Mouse (Mus musculus) neural tube, embryonic 12.5 days (tissue): ENCODE data around the gene Slco3a1. TPM values are rescaled to one million over a fixed set of nuclear protein-coding genes. Genes with fewer than 3 reads are reported as not detected.

Source experiments
- ATAC-seq: fragments of 200-750 bp; cut with Nextera tagmentation; 2 replicates; pipeline ENCODE4 v1.8.0; 2017; ENCODE audit warnings: low read depth, mild to moderate bottlenecking, moderate TSS enrichment, moderate library complexity; ENCODE audit not compliant: low FRiP score
- H3K27ac ChIP-seq: fragments of 300-500 bp; sonication (generic); 2 replicates; pipeline ENCODE4 v1.5.1; 2016
- H3K27me3 ChIP-seq: fragments of 300-500 bp; sonication (generic); replicated peaks from 2 replicates; pipeline ENCODE4 v1.6.1; 2016; ENCODE audit warnings: mild to moderate bottlenecking
- H3K36me3 ChIP-seq: fragments of 300-500 bp; sonication (generic); 2 replicates; pipeline ENCODE4 v1.6.1; 2016; ENCODE audit warnings: mild to moderate bottlenecking
- H3K4me1 ChIP-seq: fragments of 300-500 bp; sonication (generic); 2 replicates; pipeline ENCODE4 v1.6.1; 2016
- H3K4me2 ChIP-seq: fragments of 300-500 bp; sonication (generic); replicated peaks from 2 replicates; pipeline ENCODE4 v1.6.1; 2016; ENCODE audit warnings: mild to moderate bottlenecking
- H3K4me3 ChIP-seq: fragments of 300-500 bp; sonication (generic); 2 replicates; pipeline ENCODE4 v1.5.1; 2016
- H3K9ac ChIP-seq: fragments of 300-500 bp; sonication (generic); 2 replicates; pipeline ENCODE4 v1.6.1; 2016; ENCODE audit warnings: mild to moderate bottlenecking
- H3K9me3 ChIP-seq: fragments of 300-500 bp; sonication (generic); 2 replicates; pipeline ENCODE4 v1.6.1; 2016; ENCODE audit warnings: mild to moderate bottlenecking
- WGBS: fragments of 180-500 bp; shearing (Covaris S2); methylation state at CpG from one replicate; pipeline ENCODE4 v1.1.7; 2016; 5-methylcytosine and 5-hydroxymethylcytosine counted together
- polyA plus RNA-seq: library from polyadenylated mRNA; unstranded; fragments of >200 nt; fragmentation: Nextera tagmentation; extraction: Ambion mirVana; gene quantifications from 2 replicates; pipeline ENCODE4 v1.2.1, GENCODE M21; 2016

Gene Slco3a1
- polyA plus RNA-seq, 1 experiment from 2014 or later: 26.6 TPM

GRCm38 (mm10) chr7:74371656-74372055, 182.9 kb downstream of the Slco3a1 start:
- no peak for ATAC-seq

GRCm38 (mm10) chr7:74371208-74371607, 183.4 kb downstream of the Slco3a1 start:
- ATAC-seq: peak; percentile 64; the same call in 1 of the 2 replicates
- Histone ChIP-seq H3K9ac (no peak overlapping the region), H3K4me1 (peaks cover 15% of the 10 kb centered on the region; the same call in 1 of the 2 replicates), H3K4me2 (no peak overlapping the region), H3K4me3 (no peak overlapping the region), H3K9me3 (no peaks in the 10 kb centered on the region), H3K27ac (no peak overlapping the region), H3K36me3 (no peaks in the 10 kb centered on the region), H3K27me3 (no peaks in the 10 kb centered on the region)
- WGBS: 29% methylated on average over 2 of the region's 2 CpGs

More at GRCm38 (mm10) chr7:74371656-74372055, 182.9 kb downstream of the Slco3a1 start:
- Histone ChIP-seq H3K9me3 (no peaks in the 10 kb centered on the region), H3K4me2 (no peak overlapping the region), H3K27ac (no peak overlapping the region), H3K4me1 (peaks cover 15% of the 10 kb centered on the region; the same call in 1 of the 2 replicates), H3K4me3 (no peak overlapping the region), H3K9ac (no peak overlapping the region), H3K36me3 (no peaks in the 10 kb centered on the region), H3K27me3 (no peaks in the 10 kb centered on the region)
- 35% methylated on average over 2 of the region's 2 CpGs for WGBS

DNA sequence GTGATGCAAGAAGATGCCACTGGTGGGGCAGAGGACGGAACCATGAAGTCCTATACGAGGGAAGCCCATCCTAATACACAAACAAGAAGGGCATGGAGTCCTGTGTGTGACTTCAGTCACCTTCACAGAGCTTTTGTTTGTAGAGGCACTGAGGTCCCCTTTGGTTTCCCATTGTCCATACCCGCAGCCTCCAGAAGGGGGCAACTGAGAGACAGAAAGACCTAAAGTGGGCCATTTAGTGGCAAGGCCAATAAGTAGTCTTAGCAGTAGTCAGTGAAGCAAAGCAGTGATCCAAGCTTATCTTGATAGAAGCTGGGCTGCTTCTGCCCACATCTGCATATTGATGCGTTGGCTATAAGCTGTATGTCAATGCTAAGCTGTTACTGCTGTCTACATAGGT, 184.9 kb downstream of the Slco3a1 start:
- H3K36me3 ChIP-seq: no peaks in the 10 kb centered on the region
- no peaks in the 10 kb centered on the region for H3K27me3 ChIP-seq
- H3K9ac ChIP-seq: no peak overlapping the region
- no peak for ATAC-seq
- no peak overlapping the region for H3K4me2 ChIP-seq
- no peak overlapping the region for H3K27ac ChIP-seq
- H3K4me3 ChIP-seq: no peak overlapping the region
- peaks cover 22% of the 10 kb centered on the region for H3K4me1 ChIP-seq
- H3K9me3 ChIP-seq: no peaks in the 10 kb centered on the region
- 68% methylated on average over 4 of the region's 4 CpGs for WGBS

DNA sequence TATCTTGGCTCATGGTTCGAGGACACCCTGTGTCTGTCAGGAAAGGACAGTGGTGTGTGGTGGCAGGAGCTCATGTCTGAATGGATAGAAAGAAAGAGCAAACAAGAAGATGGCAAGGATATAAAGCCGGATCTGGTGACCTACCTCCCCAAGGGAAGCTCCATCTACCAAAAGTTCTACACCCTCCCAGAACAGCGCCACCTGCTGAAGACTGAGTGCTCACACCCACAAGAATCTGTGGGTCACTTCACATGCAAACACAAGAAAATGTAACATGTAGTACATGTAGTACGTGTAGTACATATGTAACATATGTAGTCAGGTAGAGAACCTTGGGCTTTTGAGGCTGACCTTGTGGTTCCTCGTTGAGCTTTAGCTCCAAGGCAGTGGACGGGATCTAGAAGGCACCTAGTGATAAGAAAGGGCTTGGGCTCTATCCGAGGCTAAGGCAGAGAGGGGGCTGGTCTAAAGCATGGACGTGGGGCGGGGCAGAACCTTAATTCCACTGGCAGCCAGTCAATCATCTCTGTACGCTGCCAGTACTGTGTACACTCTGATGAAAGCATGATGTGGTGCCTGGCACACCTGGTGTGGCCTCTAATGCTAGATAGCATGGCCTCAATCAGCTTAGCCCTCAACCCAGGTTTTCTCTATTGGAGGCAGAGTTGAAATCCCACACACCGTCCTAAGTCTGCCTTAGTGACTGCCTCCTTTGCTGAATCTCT, 186.2 kb downstream of the Slco3a1 start:
- Histone ChIP-seq H3K4me1 (peaks cover 22% of the 10 kb centered on the region), H3K9me3 (no peaks in the 10 kb centered on the region), H3K4me2 (no peak overlapping the region), H3K27me3 (no peaks in the 10 kb centered on the region), H3K4me3 (no peak overlapping the region), H3K27ac (no peak overlapping the region), H3K9ac (no peak overlapping the region), H3K36me3 (no peaks in the 10 kb centered on the region)
- WGBS: 89% methylated on average over 11 of the region's 11 CpGs
- ATAC-seq: no peak

- WGBS: 39% methylated on average over 7 of the region's 7 CpGs
- no peak overlapping the region for H3K4me2 ChIP-seq
- H3K27ac ChIP-seq: no peak overlapping the region
- no peaks in the 10 kb centered on the region for H3K36me3 ChIP-seq
- ATAC-seq: no peak
- no peaks in the 10 kb centered on the region for H3K27me3 ChIP-seq
- no peak overlapping the region for H3K4me3 ChIP-seq
- H3K4me1 ChIP-seq: peaks cover 22% of the 10 kb centered on the region
- no peaks in the 10 kb centered on the region for H3K9me3 ChIP-seq
- H3K9ac ChIP-seq: no peak overlapping the region
These were observed 187.2 kb downstream of the Slco3a1 start for GRCm38 (mm10) chr7:74367350-74367749.

DNA sequence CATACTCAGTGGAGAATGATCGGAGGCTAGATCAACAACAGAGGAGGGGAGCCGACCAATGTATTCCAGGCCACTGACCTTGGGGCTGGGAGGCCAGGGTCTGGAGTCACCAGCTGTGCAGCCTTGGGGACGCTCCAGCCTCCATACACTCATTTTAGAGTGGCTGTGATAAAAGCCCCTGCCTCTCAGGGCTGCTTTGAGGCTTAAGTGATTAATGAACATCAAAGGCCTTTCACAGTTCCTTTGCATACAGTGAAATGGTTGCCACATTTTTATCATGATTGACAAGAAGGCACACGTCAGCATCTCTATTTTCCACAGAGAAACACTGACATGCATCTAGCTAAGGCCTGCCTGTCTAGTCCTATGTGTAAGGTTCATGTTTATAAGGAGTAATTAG, 189.0 kb downstream of the Slco3a1 start:
- Histone ChIP-seq H3K27ac (no peak overlapping the region), H3K4me1 (peaks cover 10% of the 10 kb centered on the region), H3K9me3 (no peaks in the 10 kb centered on the region), H3K4me3 (no peak overlapping the region), H3K36me3 (no peaks in the 10 kb centered on the region), H3K9ac (no peak overlapping the region), H3K4me2 (no peak overlapping the region), H3K27me3 (no peaks in the 10 kb centered on the region)
- no peak for ATAC-seq
- 17% methylated on average over 4 of the region's 4 CpGs for WGBS

- Histone ChIP-seq H3K4me1 (peaks cover 10% of the 10 kb centered on the region), H3K4me3 (no peak overlapping the region), H3K36me3 (no peaks in the 10 kb centered on the region), H3K4me2 (no peak overlapping the region), H3K27me3 (no peaks in the 10 kb centered on the region), H3K9me3 (no peaks in the 10 kb centered on the region), H3K9ac (peak overlapping the region; percentile 26; the same call in 1 of the 2 replicates), H3K27ac (no peak overlapping the region)
- 85% methylated on average over 3 of the region's 3 CpGs for WGBS
- no peak for ATAC-seq
These were observed 189.6 kb downstream of the Slco3a1 start for GRCm38 (mm10) chr7:74364956-74365355.

DNA sequence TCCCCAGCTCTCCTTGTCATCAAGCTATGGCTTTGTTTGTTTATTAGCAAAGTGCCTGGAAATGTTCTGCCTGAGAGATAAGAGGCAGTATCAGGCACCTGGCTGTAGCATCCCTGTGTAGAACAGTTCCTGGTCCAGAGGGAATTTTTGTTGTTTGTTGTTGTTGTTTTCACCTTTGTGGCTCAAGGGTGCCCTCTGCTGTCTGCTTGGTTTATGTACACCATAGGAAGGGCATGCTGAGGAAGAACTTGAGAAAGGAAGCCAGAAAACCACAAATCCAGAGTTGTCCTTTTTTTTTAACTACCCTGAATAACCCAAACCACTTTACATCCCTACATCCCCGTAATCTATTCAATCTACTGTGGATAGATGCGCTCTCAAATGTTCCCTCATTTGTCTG, 191.1 kb downstream of the Slco3a1 start:
- Histone ChIP-seq H3K36me3 (no peaks in the 10 kb centered on the region), H3K27me3 (no peaks in the 10 kb centered on the region), H3K27ac (no peak overlapping the region), H3K9ac (no peak overlapping the region), H3K9me3 (no peaks in the 10 kb centered on the region), H3K4me3 (no peak overlapping the region), H3K4me1 (peaks cover 10% of the 10 kb centered on the region), H3K4me2 (no peak overlapping the region)
- 81% methylated on average over 2 of the region's 2 CpGs for WGBS
- no peak for ATAC-seq

- H3K27me3 ChIP-seq: no peaks in the 10 kb centered on the region
- ATAC-seq: no peak
- 72% methylated on average over 2 of the region's 2 CpGs for WGBS
These were observed 192.9 kb downstream of the Slco3a1 start for GRCm38 (mm10) chr7:74361677-74362076.

GRCm38 (mm10) chr7:74357027-74357426, 197.6 kb downstream of the Slco3a1 start:
- ATAC-seq: no peak
- Histone ChIP-seq H3K9ac (no peak overlapping the region), H3K27ac (no peak overlapping the region), H3K4me1 (peaks cover 10% of the 10 kb centered on the region), H3K4me2 (no peak overlapping the region), H3K36me3 (no peaks in the 10 kb centered on the region), H3K4me3 (no peak overlapping the region), H3K27me3 (no peaks in the 10 kb centered on the region), H3K9me3 (no peaks in the 10 kb centered on the region)

More at GRCm38 (mm10) chr7:74361677-74362076, 192.9 kb downstream of the Slco3a1 start:
- Histone ChIP-seq H3K4me3 (no peak overlapping the region), H3K36me3 (no peaks in the 10 kb centered on the region), H3K4me1 (peaks cover 7% of the 10 kb centered on the region), H3K9me3 (no peaks in the 10 kb centered on the region), H3K9ac (no peak overlapping the region), H3K27ac (no peak overlapping the region), H3K4me2 (no peak overlapping the region)

- Histone ChIP-seq H3K27ac (no peak overlapping the region), H3K36me3 (no peaks in the 10 kb centered on the region), H3K4me2 (no peak overlapping the region), H3K9ac (no peak overlapping the region), H3K4me3 (no peak overlapping the region), H3K4me1 (peaks cover 10% of the 10 kb centered on the region), H3K9me3 (no peaks in the 10 kb centered on the region), H3K27me3 (no peaks in the 10 kb centered on the region)
- WGBS: 59% methylated on average over 8 of the region's 8 CpGs
- peak; percentile 38 for ATAC-seq
These were observed 199.9 kb downstream of the Slco3a1 start for GRCm38 (mm10) chr7:74354527-74355256.

DNA sequence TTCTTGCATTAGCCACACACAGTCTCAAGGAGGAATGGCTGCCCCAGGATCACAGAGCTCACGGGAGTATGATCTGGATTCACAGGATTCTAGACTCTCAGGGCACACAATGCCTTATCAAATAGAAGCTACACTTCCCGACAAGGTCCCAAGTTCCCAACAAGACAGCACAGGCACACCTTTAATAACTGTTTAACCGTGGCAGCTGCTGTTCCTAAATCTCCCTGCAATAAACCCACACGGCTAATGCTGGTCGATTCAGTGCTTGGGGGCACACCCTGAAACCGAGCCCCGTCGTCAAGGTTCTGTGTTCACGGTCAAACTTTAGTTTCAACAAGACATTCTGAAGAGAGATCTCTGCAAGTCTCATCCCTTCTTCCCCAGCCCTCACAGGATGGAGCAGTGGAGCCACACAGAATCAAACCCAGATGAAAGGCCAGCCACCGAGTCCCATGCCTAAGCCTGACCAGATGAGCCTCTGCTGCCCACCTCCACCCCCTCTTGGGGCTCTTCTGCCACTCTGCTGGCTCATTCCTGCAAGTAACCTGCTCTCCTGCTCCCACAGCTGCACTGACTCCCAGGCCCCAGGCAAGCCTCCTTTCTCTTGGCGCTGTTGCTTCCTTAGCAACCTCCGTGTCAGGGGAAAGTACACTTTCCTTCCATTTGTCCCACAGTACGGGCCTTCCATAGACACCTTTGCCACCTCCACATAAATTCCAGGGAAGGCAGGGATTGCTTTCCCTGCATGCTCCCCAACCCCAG, 200.7 kb downstream of the Slco3a1 start:
- WGBS: 67% methylated on average over 13 of the region's 13 CpGs
- H3K9me3 ChIP-seq: no peaks in the 10 kb centered on the region
- H3K4me2 ChIP-seq: no peak overlapping the region
- H3K27me3 ChIP-seq: no peaks in the 10 kb centered on the region
- no peaks in the 10 kb centered on the region for H3K36me3 ChIP-seq
- no peak overlapping the region for H3K4me3 ChIP-seq
- peaks cover 10% of the 10 kb centered on the region for H3K4me1 ChIP-seq
- no peak overlapping the region for H3K27ac ChIP-seq
- peak overlapping the region; percentile 33; the same call in 1 of the 2 replicates for H3K9ac ChIP-seq
- no peak for ATAC-seq
